Mouse (Mus musculus) forebrain, embryonic 14.5 days (tissue): ENCODE results near the gene Ten1. TPM values are rescaled to one million over a fixed set of nuclear protein-coding genes. Genes with fewer than 3 reads are reported as not detected.

ENCODE experiments used
- ATAC-seq: fragments of 200-750 bp; cut with Nextera tagmentation; 2 replicates; pipeline ENCODE4 v1.8.0; 2017; ENCODE audit warnings: mild to moderate bottlenecking, moderate library complexity
- DNase-seq: peaks from one replicate; pipeline ENCODE4 v3.0.0-alpha.2; 2015; ENCODE audit warnings: low spot score
- H3K27ac ChIP-seq: fragments of 300-500 bp; sonication (generic); 2 replicates; pipeline ENCODE4 v1.5.1; 2014; ENCODE audit warnings: low read depth, mild to moderate bottlenecking, control low read depth, low read length, moderate library complexity
- H3K27me3 ChIP-seq: fragments of 300-500 bp; sonication (generic); replicated peaks from 2 replicates; pipeline ENCODE4 v1.6.1; 2014; ENCODE audit warnings: low read length, control low read depth, mixed read lengths; ENCODE audit not compliant: control insufficient read depth, insufficient read depth
- H3K36me3 ChIP-seq: fragments of 300-500 bp; sonication (generic); 2 replicates; pipeline ENCODE4 v1.6.1; 2014; ENCODE audit warnings: low read length, control low read depth; ENCODE audit not compliant: control insufficient read depth, insufficient read depth
- H3K4me1 ChIP-seq: fragments of 300-500 bp; sonication (generic); 2 replicates; pipeline ENCODE4 v1.6.1; 2014; ENCODE audit warnings: antibody characterized with exemption, low read length, control low read depth; ENCODE audit not compliant: control insufficient read depth, insufficient read depth
- H3K4me2 ChIP-seq: fragments of 300-500 bp; sonication (generic); 2 replicates; pipeline ENCODE4 v1.6.1; 2014; ENCODE audit warnings: mild to moderate bottlenecking, control low read depth, low read length
- H3K4me3 ChIP-seq: fragments of 300-500 bp; sonication (generic); 2 replicates; pipeline ENCODE4 v1.5.1; 2014; ENCODE audit warnings: low read depth, low read length, control low read depth
- H3K9ac ChIP-seq: fragments of 300-500 bp; sonication (generic); 2 replicates; pipeline ENCODE4 v1.6.1; 2014; ENCODE audit warnings: mild to moderate bottlenecking, low read length, control low read depth, moderate library complexity
- H3K9me3 ChIP-seq: fragments of 300-500 bp; sonication (generic); replicated peaks from 2 replicates; pipeline ENCODE4 v1.6.1; 2016; ENCODE audit warnings: low read length, control low read depth, mixed read lengths; ENCODE audit not compliant: control insufficient read depth
- WGBS: fragments of 180-500 bp; shearing (Covaris S2); extraction: QIAGEN DNeasy Blood & Tissue Kit; methylation state at CpG from one replicate; pipeline ENCODE4 v1.1.7; 2014; 5-methylcytosine and 5-hydroxymethylcytosine counted together
- polyA plus RNA-seq: library from polyadenylated mRNA; unstranded; fragments of >200 nt; fragmentation: Nextera tagmentation; extraction: Ambion mirVana; gene quantifications from 2 replicates; pipeline ENCODE4 v1.2.1, GENCODE M21; 2014

Gene Ten1
- polyA plus RNA-seq, 1 experiment from 2014 or later: 81.8 TPM

GRCm38 (mm10) chr11:116218263-116218662 is 19.6 kb downstream of the Ten1 start:
- WGBS: 90% methylated on average over 2 of the region's 2 CpGs
- Histone ChIP-seq H3K4me1 (peaks cover 12% of the 10 kb centered on the region), H3K27me3 (peaks cover 19% of the 10 kb centered on the region), H3K27ac (peak overlapping the region; percentile 74), H3K4me2 (no peak overlapping the region), H3K9ac (no peak overlapping the region), H3K4me3 (no peak overlapping the region), H3K36me3 (no peaks in the 10 kb centered on the region), H3K9me3 (peaks cover 5% of the 10 kb centered on the region; the same call in 1 of the 2 replicates)
- DNase-seq (no peak), ATAC-seq (no peak)

DNA sequence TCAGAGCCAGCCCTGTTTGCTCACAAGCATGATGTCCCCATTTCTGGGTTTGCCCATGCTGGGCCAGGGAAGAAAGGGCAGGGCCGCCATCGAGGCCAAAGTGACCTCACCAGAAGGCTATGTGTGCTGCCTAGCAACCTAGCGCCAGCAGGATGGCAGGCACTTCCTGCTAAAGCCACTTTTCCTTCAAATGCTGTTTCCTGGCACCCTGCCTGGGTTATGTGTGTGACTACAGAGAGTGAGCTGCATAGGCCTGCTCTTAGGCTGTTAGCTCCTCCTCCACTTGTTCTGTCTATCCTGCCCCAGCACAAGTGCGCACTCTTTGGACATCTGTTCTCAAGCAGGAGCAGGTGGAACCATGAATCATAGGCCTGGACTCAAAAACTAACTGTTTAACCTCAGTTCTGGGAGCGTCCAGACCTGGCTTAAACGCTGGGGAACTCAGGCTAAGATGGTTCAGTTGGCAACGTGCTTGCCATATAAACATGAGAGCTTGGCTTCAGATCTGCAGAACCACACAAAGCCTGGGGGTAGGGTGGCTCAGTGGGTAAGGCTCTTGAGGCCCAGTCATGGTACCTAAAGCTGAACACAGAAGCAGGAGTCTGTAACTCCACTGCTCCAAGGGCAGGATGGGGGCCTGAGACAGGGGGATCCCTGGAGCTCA is 20.2 kb downstream of the Ten1 start:
- peaks cover 25% of the 10 kb centered on the region for H3K27me3 ChIP-seq
- H3K4me3 ChIP-seq: no peak overlapping the region
- H3K27ac ChIP-seq: peak overlapping the region; percentile 74
- WGBS: 51% methylated on average over 7 of the region's 7 CpGs
- H3K36me3 ChIP-seq: no peaks in the 10 kb centered on the region
- H3K9ac ChIP-seq: no peak overlapping the region
- H3K4me1 ChIP-seq: peaks cover 12% of the 10 kb centered on the region
- ATAC-seq (peak; percentile 83), DNase-seq (peak; percentile 92)
- H3K4me2 ChIP-seq: no peak overlapping the region
- peaks cover 5% of the 10 kb centered on the region; the same call in 1 of the 2 replicates for H3K9me3 ChIP-seq

DNA sequence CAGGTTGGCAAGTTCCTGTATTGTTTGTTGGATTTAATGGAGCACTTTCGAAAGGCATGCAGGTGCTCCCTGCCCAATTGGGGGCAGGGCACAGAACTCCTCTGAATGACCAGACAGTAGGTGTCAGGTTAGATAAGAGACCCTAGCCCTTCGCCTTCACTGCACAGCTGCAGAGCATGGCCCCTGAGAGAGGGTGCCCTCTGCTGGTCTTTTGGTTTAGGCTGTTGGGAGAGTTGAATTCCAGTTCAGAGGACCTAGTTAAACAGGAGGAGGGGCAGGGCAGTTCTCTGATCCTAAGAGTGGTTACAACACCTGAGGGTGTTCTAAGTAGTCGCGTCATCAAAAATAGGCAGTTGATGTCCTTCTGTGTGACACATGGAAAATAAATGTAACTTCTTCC is 21.2 kb downstream of the Ten1 start:
- H3K9me3 ChIP-seq: peaks cover 5% of the 10 kb centered on the region; the same call in 1 of the 2 replicates
- peak overlapping the region; percentile 74; the same call in 1 of the 2 replicates for H3K27ac ChIP-seq
- H3K4me3 ChIP-seq: no peak overlapping the region
- H3K4me1 ChIP-seq: peaks cover 12% of the 10 kb centered on the region
- no peak overlapping the region for H3K9ac ChIP-seq
- peaks cover 29% of the 10 kb centered on the region for H3K27me3 ChIP-seq
- DNase-seq (peak; percentile 59), ATAC-seq (no peak)
- no peak overlapping the region for H3K4me2 ChIP-seq
- 19% methylated on average over 4 of the region's 4 CpGs for WGBS
- no peaks in the 10 kb centered on the region for H3K36me3 ChIP-seq

- WGBS: 15% methylated on average over 53 of the region's 53 CpGs
- peaks cover 5% of the 10 kb centered on the region; the same call in 1 of the 2 replicates for H3K9me3 ChIP-seq
- no peak overlapping the region for H3K9ac ChIP-seq
- peak overlapping the region; percentile 19 for H3K4me3 ChIP-seq
- peaks cover 12% of the 10 kb centered on the region for H3K4me1 ChIP-seq
- ATAC-seq (no peak), DNase-seq (no peak)
- peak overlapping the region; percentile 43 for H3K4me2 ChIP-seq
- H3K27ac ChIP-seq: no peak overlapping the region
- H3K36me3 ChIP-seq: no peaks in the 10 kb centered on the region
- peaks cover 29% of the 10 kb centered on the region for H3K27me3 ChIP-seq
Measured at GRCm38 (mm10) chr11:116221931-116222739, 23.5 kb downstream of the Ten1 start.

DNA sequence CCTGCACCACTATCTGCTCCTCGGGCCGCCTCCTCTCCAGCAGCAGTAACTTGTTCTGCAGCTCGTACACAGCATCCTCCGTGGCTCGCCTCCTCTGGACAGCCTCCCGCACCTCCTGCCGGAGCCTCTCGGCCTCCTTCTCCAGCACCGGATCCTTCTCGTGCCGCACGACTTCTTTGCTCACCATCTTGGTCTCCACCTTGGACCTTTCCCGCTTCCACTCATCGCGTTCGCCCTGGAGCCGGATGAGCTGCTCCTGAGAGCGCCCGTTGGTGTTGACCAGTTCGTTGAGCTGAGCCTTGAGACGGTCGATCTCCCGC is 24.0 kb downstream of the Ten1 start:
- no peak overlapping the region for H3K27ac ChIP-seq
- peaks cover 29% of the 10 kb centered on the region for H3K27me3 ChIP-seq
- ATAC-seq (no peak), DNase-seq (no peak)
- H3K9me3 ChIP-seq: peaks cover 5% of the 10 kb centered on the region; the same call in 1 of the 2 replicates
- H3K36me3 ChIP-seq: no peaks in the 10 kb centered on the region
- H3K9ac ChIP-seq: no peak overlapping the region
- H3K4me1 ChIP-seq: peaks cover 12% of the 10 kb centered on the region
- peak overlapping the region; percentile 19 for H3K4me3 ChIP-seq
- WGBS: 23% methylated on average over 23 of the region's 23 CpGs
- H3K4me2 ChIP-seq: peak overlapping the region; percentile 43

DNA sequence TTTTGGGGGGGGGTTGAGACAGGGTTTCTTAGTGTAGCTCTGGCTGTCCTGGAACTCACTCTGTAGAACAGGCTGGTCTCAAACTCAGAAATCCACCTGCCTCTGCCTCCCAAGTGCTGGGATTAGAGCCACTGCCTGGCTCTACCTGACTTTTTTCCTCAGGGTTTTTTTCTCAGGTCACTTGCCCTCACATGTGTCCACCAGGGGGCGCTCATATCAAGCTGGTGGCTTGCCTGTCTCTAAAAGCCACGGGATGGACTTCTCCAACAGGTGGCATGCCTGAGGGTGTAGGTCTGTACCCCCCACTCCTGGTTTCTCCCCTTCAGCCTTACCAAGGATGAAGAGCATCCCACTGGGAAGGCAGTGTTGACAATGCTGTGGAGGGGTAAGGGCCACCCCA is 27.8 kb downstream of the Ten1 start:
- ATAC-seq (no peak), DNase-seq (peak; percentile 74)
- peaks cover 27% of the 10 kb centered on the region for H3K27me3 ChIP-seq
- H3K4me1 ChIP-seq: no peaks in the 10 kb centered on the region
- no peak overlapping the region for H3K4me2 ChIP-seq
- H3K27ac ChIP-seq: no peak overlapping the region
- no peak overlapping the region for H3K9ac ChIP-seq
- H3K4me3 ChIP-seq: no peak overlapping the region
- WGBS: 0% methylated on average over 2 of the region's 2 CpGs
- H3K36me3 ChIP-seq: no peaks in the 10 kb centered on the region
- H3K9me3 ChIP-seq: peaks cover 4% of the 10 kb centered on the region; the same call in 1 of the 2 replicates

DNA sequence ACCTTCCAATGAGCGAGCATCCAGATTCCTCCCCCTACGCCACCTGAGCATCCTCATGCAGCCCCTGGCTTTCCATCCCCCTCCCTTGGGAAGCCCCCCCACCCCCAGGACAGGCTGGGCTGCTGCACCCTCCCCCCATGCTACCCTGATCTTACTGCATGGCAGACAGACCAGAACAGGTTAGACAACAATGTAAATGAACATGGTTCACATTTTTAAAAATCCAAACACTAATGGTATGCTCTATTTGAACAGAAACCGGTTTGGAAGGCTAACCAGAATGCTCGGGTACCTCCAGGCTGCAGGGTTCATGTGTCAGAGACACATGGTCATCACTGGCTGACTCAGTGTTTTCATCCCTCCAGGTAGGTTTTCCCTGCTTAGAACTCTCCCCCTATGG is 30.0 kb downstream of the Ten1 start:
- H3K9me3 ChIP-seq: no peaks in the 10 kb centered on the region
- no peaks in the 10 kb centered on the region for H3K36me3 ChIP-seq
- ATAC-seq (no peak), DNase-seq (no peak)
- H3K9ac ChIP-seq: no peak overlapping the region
- H3K4me2 ChIP-seq: no peak overlapping the region
- no peak overlapping the region for H3K27ac ChIP-seq
- H3K4me3 ChIP-seq: no peak overlapping the region
- WGBS: 79% methylated on average over 4 of the region's 4 CpGs
- H3K4me1 ChIP-seq: no peaks in the 10 kb centered on the region
- peaks cover 6% of the 10 kb centered on the region; the same call in 1 of the 2 replicates for H3K27me3 ChIP-seq

- H3K9me3 ChIP-seq: no peaks in the 10 kb centered on the region
- DNase-seq: no peak
- H3K36me3 ChIP-seq: no peaks in the 10 kb centered on the region
- H3K27ac ChIP-seq: no peak overlapping the region
- H3K4me1 ChIP-seq: no peaks in the 10 kb centered on the region
- no peaks in the 10 kb centered on the region for H3K27me3 ChIP-seq
- no peak overlapping the region for H3K4me3 ChIP-seq
- no peak for ATAC-seq
- H3K9ac ChIP-seq: peak overlapping the region; percentile 32; the same call in 1 of the 2 replicates
- 20% methylated on average over 17 of the region's 17 CpGs for WGBS
- 0 out of 2 replicates have a peak overlapping the region, but pooled peaks have one; percentile 18 for H3K4me2 ChIP-seq
Measured at GRCm38 (mm10) chr11:116232427-116232826, 33.8 kb downstream of the Ten1 start.

- 84% methylated on average over 8 of the region's 8 CpGs for WGBS
- Histone ChIP-seq H3K9ac (no peak overlapping the region), H3K27me3 (peaks cover 10% of the 10 kb centered on the region; the same call in 1 of the 2 replicates), H3K4me2 (no peak overlapping the region), H3K9me3 (no peaks in the 10 kb centered on the region), H3K4me1 (no peaks in the 10 kb centered on the region), H3K4me3 (no peak overlapping the region), H3K27ac (no peak overlapping the region), H3K36me3 (no peaks in the 10 kb centered on the region)
- ATAC-seq (no peak), DNase-seq (no peak)
Measured at GRCm38 (mm10) chr11:116234901-116235300, 36.2 kb downstream of the Ten1 start.
